Mouse (Mus musculus) embryonic facial prominence, embryonic 15.5 days (tissue): Measurements from ENCODE around the gene Kitl. TPM values are rescaled to one million over a fixed set of nuclear protein-coding genes. Genes with fewer than 3 reads are reported as not detected.

Source experiments
- ATAC-seq: fragments of 200-750 bp; cut with Nextera tagmentation; 2 replicates; pipeline ENCODE4 v1.8.0; 2017; ENCODE audit warnings: low read depth, moderate TSS enrichment; ENCODE audit not compliant: insufficient number of reproducible peaks, low FRiP score, low TSS enrichment
- H3K27ac ChIP-seq: fragments of 300-500 bp; sonication (generic); replicated peaks from 2 replicates; pipeline ENCODE4 v1.5.1; 2015; ENCODE audit warnings: mild to moderate bottlenecking, inconsistent platforms
- H3K27me3 ChIP-seq: fragments of 300-500 bp; sonication (generic); 2 replicates; pipeline ENCODE4 v1.6.1; 2015; ENCODE audit warnings: inconsistent platforms
- H3K36me3 ChIP-seq: fragments of 300-500 bp; sonication (generic); 2 replicates; pipeline ENCODE4 v1.6.1; 2015; ENCODE audit warnings: mild to moderate bottlenecking, inconsistent platforms
- H3K4me1 ChIP-seq: fragments of 300-500 bp; sonication (generic); 2 replicates; pipeline ENCODE4 v1.6.1; 2015; ENCODE audit warnings: inconsistent platforms
- H3K4me2 ChIP-seq: fragments of 300-500 bp; sonication (generic); replicated peaks from 2 replicates; pipeline ENCODE4 v1.6.1; 2015; ENCODE audit warnings: mild to moderate bottlenecking, inconsistent platforms
- H3K4me3 ChIP-seq: fragments of 300-500 bp; sonication (generic); replicated peaks from 2 replicates; pipeline ENCODE4 v1.5.1; 2015; ENCODE audit warnings: mild to moderate bottlenecking, inconsistent platforms
- H3K9ac ChIP-seq: fragments of 300-500 bp; sonication (generic); 2 replicates; pipeline ENCODE4 v1.6.1; 2015; ENCODE audit warnings: inconsistent platforms
- H3K9me3 ChIP-seq: fragments of 300-500 bp; sonication (generic); replicated peaks from 2 replicates; pipeline ENCODE4 v1.6.1; 2016; ENCODE audit warnings: inconsistent platforms
- WGBS: fragments of 180-500 bp; shearing (Covaris S2); methylation state at CpG from one replicate; pipeline ENCODE4 v1.1.7; 2015; 5-methylcytosine and 5-hydroxymethylcytosine counted together
- polyA plus RNA-seq: library from polyadenylated mRNA; unstranded; fragments of >200 nt; fragmentation: Nextera tagmentation; extraction: Ambion mirVana; gene quantifications from 2 replicates; pipeline ENCODE4 v1.2.1, GENCODE M21; 2015

The Kitl gene
- 23.2 and 25.4 TPM in 2 replicates for polyA plus RNA-seq

GRCm38 (mm10) chr10:100015370-100016325, at the start of gene Kitl:
Gene Kitl (plus strand): TSS chr10:100015630.
- under 1% methylated on average over 70 of the region's 70 CpGs for WGBS
- Histone ChIP-seq H3K27ac (peak within 1 kb of the TSS; percentile 82), H3K9ac (peak within 1 kb of the TSS; percentile 54), H3K27me3 (peaks cover 17% of the 10 kb centered on the region), H3K4me2 (peak within 1 kb of the TSS; percentile 94), H3K36me3 (no peaks in the 10 kb centered on the region), H3K4me3 (peak within 1 kb of the TSS; percentile 76), H3K4me1 (peaks cover 26% of the 10 kb centered on the region), H3K9me3 (no peaks in the 10 kb centered on the region)
- ATAC-seq = peak; percentile 82

- Histone ChIP-seq H3K27me3 (no peaks in the 10 kb centered on the region), H3K36me3 (no peaks in the 10 kb centered on the region), H3K9me3 (no peaks in the 10 kb centered on the region), H3K4me1 (no peaks in the 10 kb centered on the region), H3K9ac (no peak overlapping the region), H3K27ac (no peak overlapping the region), H3K4me3 (no peak overlapping the region), H3K4me2 (no peak overlapping the region)
- WGBS = 64% methylated on average over 8 of the region's 8 CpGs
- ATAC-seq = no peak
Observed at GRCm38 (mm10) chr10:99972866-99973265, 42.6 kb upstream of the Kitl start.

DNA sequence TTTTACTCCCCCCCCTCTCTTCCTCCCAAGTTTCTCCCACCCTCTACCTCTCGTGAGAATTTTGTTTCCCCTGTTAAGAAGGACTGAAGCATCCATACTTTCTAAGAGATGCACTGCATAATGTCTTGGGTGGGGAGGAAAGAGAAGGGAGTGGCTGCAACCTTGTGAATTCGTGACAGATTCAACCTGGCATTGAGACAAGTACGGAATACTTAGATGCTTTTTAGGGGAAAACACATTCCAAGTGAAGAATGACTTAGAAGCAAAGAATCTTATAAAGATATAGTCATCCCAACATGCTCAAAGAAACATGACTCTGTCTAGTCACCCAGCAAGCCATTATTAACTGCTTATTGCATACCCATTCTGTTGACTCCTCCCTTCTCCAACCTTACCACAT, 35.3 kb upstream of the Kitl start:
- H3K36me3 ChIP-seq = no peaks in the 10 kb centered on the region
- H3K27ac ChIP-seq = no peak overlapping the region
- WGBS = 68% methylated on average over 3 of the region's 3 CpGs
- no peak overlapping the region for H3K9ac ChIP-seq
- H3K27me3 ChIP-seq = no peaks in the 10 kb centered on the region
- H3K4me2 ChIP-seq = no peak overlapping the region
- ATAC-seq = no peak
- H3K4me3 ChIP-seq = no peak overlapping the region
- no peaks in the 10 kb centered on the region for H3K4me1 ChIP-seq
- no peaks in the 10 kb centered on the region for H3K9me3 ChIP-seq

DNA sequence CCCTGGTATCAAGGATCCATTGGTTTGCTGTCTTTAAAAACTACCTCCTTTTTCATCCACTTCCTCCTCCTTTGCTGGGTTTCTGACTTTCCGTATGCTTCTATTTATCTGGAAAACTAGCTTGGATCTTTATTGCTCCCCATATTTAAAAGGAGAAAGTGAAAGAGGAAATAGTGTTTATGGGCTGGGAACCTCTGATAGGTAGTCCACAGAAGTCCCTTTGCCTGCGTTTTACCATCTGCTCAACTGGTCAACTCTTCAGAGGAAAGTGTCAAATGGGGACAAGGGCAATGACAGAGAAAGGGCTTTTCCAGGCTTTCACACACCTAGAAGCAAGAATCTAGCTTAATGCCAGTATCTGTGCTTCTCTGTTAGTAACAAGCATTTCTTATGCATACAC, 34.5 kb upstream of the Kitl start:
- H3K4me2 ChIP-seq = no peak overlapping the region
- H3K9me3 ChIP-seq = no peaks in the 10 kb centered on the region
- WGBS = 79% methylated on average over 2 of the region's 2 CpGs
- no peaks in the 10 kb centered on the region for H3K27me3 ChIP-seq
- no peaks in the 10 kb centered on the region for H3K4me1 ChIP-seq
- H3K4me3 ChIP-seq = no peak overlapping the region
- H3K9ac ChIP-seq = no peak overlapping the region
- no peak for ATAC-seq
- H3K27ac ChIP-seq = no peak overlapping the region
- H3K36me3 ChIP-seq = no peaks in the 10 kb centered on the region

DNA sequence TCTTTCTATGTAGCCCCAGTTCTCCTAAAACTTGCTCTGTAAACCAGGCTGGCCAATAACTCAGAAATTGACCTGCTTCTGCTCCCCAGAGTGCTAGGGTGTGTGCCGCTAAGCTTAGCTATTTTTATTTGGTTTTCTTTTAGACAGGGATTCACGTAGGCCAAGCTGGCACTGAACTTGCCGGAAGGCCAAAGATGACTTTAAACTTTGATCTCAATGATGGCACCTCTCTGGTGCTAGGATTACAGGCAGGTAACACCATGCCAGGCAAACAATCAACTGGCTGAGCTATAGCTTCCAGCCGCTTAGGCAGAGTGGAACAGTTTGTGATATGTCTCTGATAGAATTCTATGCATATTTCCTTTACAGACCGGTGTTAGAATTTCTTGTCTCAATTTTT, 33.5 kb upstream of the Kitl start:
- WGBS = 82% methylated on average over 5 of the region's 5 CpGs
- ATAC-seq = no peak
- no peak overlapping the region for H3K27ac ChIP-seq
- no peaks in the 10 kb centered on the region for H3K36me3 ChIP-seq
- no peak overlapping the region for H3K4me2 ChIP-seq
- H3K9me3 ChIP-seq = no peaks in the 10 kb centered on the region
- H3K27me3 ChIP-seq = no peaks in the 10 kb centered on the region
- no peak overlapping the region for H3K4me3 ChIP-seq
- H3K9ac ChIP-seq = no peak overlapping the region
- H3K4me1 ChIP-seq = no peaks in the 10 kb centered on the region

- H3K36me3 ChIP-seq = no peaks in the 10 kb centered on the region
- no peaks in the 10 kb centered on the region for H3K27me3 ChIP-seq
- 37% methylated on average over 8 of the region's 8 CpGs for WGBS
- no peak overlapping the region for H3K9ac ChIP-seq
- ATAC-seq = no peak
- no peaks in the 10 kb centered on the region for H3K4me1 ChIP-seq
- no peaks in the 10 kb centered on the region for H3K9me3 ChIP-seq
- peak overlapping the region; percentile 6; the same call in 1 of the 2 replicates for H3K4me2 ChIP-seq
- H3K27ac ChIP-seq = no peak overlapping the region
- H3K4me3 ChIP-seq = no peak overlapping the region
Observed at GRCm38 (mm10) chr10:99986745-99987144, 28.7 kb upstream of the Kitl start.

GRCm38 (mm10) chr10:99989758-99990157, 25.7 kb upstream of the Kitl start:
- H3K4me1 ChIP-seq = no peaks in the 10 kb centered on the region
- H3K9ac ChIP-seq = no peak overlapping the region
- ATAC-seq = no peak

GRCm38 (mm10) chr10:99992121-99992520, 23.3 kb upstream of the Kitl start:
- H3K27ac ChIP-seq = no peak overlapping the region
- H3K27me3 ChIP-seq = no peaks in the 10 kb centered on the region
- H3K9ac ChIP-seq = no peak overlapping the region
- 82% methylated on average over 9 of the region's 9 CpGs for WGBS
- H3K36me3 ChIP-seq = no peaks in the 10 kb centered on the region
- no peaks in the 10 kb centered on the region for H3K9me3 ChIP-seq
- no peaks in the 10 kb centered on the region for H3K4me1 ChIP-seq
- no peak overlapping the region for H3K4me2 ChIP-seq
- no peak for ATAC-seq
- no peak overlapping the region for H3K4me3 ChIP-seq

More at GRCm38 (mm10) chr10:99989758-99990157, 25.7 kb upstream of the Kitl start:
- Histone ChIP-seq H3K36me3 (no peaks in the 10 kb centered on the region), H3K27ac (no peak overlapping the region), H3K27me3 (no peaks in the 10 kb centered on the region), H3K4me2 (no peak overlapping the region), H3K9me3 (no peaks in the 10 kb centered on the region), H3K4me3 (no peak overlapping the region)

GRCm38 (mm10) chr10:100001452-100001851, 14.0 kb upstream of the Kitl start:
- no peak overlapping the region for H3K4me2 ChIP-seq
- ATAC-seq = no peak
- WGBS = 67% methylated on average over 4 of the region's 4 CpGs
- no peaks in the 10 kb centered on the region for H3K36me3 ChIP-seq
- no peak overlapping the region for H3K9ac ChIP-seq
- H3K27me3 ChIP-seq = no peaks in the 10 kb centered on the region
- no peak overlapping the region for H3K27ac ChIP-seq
- H3K4me1 ChIP-seq = no peaks in the 10 kb centered on the region
- no peak overlapping the region for H3K4me3 ChIP-seq
- no peaks in the 10 kb centered on the region for H3K9me3 ChIP-seq

DNA sequence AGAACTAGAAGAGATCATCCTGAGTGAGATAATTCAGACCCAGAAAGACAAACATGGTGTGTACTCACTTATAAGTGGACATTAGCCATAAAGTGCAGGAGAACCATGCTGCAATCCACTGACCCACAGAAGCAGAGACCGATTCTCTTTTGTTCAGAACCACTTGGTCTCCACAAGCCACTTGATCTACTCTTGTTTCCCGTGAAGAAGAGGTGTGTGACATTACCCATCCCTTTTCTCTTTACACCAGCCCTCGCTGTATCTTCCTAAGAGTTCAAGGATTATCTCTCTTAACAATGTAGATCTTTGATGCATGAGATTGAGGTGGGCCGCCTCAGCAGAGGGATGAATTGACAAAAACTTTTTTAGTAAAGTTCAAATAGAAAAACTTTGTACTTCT, 11.6 kb upstream of the Kitl start:
- Histone ChIP-seq H3K27me3 (no peaks in the 10 kb centered on the region), H3K4me3 (no peak overlapping the region), H3K4me1 (no peaks in the 10 kb centered on the region), H3K9me3 (no peaks in the 10 kb centered on the region), H3K4me2 (no peak overlapping the region), H3K9ac (no peak overlapping the region), H3K36me3 (no peaks in the 10 kb centered on the region), H3K27ac (no peak overlapping the region)
- ATAC-seq = no peak
- WGBS = 84% methylated on average over 4 of the region's 4 CpGs

DNA sequence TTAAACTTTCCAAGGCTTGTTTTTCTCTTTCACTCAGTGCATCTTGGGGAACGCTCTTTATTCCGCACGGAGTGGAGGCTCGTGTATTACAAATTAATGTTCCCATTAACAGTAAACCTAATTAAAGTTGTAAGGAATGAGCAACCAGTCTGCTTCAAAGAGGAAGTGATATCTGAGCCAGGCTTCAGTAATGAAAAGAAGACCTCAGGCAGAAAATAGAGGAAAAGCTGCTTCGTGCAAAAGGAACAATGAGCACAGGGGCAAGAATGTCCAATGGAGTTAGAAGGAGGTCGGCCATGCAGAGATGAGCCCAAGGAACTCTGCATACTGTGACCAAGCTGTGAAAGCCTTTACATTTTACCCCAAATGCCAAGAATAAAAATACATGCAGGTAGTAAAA, 5.7 kb upstream of the Kitl start:
- WGBS = 41% methylated on average over 6 of the region's 6 CpGs
- ATAC-seq = no peak
- no peaks in the 10 kb centered on the region for H3K9me3 ChIP-seq

GRCm38 (mm10) chr10:100010291-100010690, 5.1 kb upstream of the Kitl start:
- H3K9me3 ChIP-seq = no peaks in the 10 kb centered on the region
- peaks cover 4% of the 10 kb centered on the region; the same call in 1 of the 2 replicates for H3K27me3 ChIP-seq
- no peak overlapping the region for H3K4me3 ChIP-seq
- no peak overlapping the region for H3K9ac ChIP-seq
- H3K27ac ChIP-seq = no peak overlapping the region
- H3K4me1 ChIP-seq = no peaks in the 10 kb centered on the region
- no peaks in the 10 kb centered on the region for H3K36me3 ChIP-seq
- WGBS = 64% methylated on average over 9 of the region's 9 CpGs
- ATAC-seq = no peak
- H3K4me2 ChIP-seq = no peak overlapping the region

More for the DNA sequence above, 5.7 kb upstream of the Kitl start:
- no peak overlapping the region for H3K4me2 ChIP-seq
- no peak overlapping the region for H3K9ac ChIP-seq
- no peaks in the 10 kb centered on the region for H3K4me1 ChIP-seq
- H3K4me3 ChIP-seq = no peak overlapping the region
- H3K27ac ChIP-seq = no peak overlapping the region
- no peaks in the 10 kb centered on the region for H3K36me3 ChIP-seq
- peaks cover 4% of the 10 kb centered on the region; the same call in 1 of the 2 replicates for H3K27me3 ChIP-seq
